Mouse (Mus musculus): ENCODE results near the gene Supt16.
A peak's percentile ranks its signal among the peaks of the same experiment; 100 is the strongest.

Supt16 gene

DNA sequence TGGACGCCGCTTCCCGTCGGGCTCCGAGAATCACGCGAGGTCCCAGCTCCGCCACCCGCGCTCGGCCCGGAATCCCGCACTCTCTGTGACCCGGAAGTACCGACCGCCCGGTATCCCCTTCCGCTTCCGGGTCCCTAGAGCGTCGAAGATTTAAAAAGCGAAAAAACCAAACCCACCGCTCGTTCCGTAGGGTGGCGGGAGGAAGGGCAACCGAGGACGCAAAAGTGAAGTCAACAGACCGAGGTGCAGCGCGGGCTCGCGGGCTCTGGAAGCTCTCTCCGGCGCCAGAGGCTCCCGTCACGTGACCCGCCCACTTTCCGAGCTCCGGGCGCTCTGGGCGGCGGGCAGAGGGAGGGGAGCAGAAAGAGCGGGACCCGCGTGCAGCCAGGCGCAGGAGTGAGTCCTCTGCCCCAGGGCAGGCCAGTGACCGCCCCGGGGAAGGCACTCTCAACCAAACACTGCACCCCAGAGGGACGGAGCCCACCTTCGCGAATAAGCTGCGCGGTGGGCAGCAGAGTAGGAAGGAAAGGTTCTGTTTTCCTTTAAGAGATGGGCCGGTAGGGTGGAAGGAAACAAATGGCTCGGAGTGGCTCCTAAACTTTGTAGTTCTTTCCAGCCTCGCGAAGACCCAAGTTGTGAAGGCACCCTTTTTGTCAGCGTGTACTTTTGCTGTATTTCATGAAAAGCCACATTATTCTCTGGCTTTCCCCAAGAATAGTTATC, at the start of gene Supt16:
Gene Supt16 (minus strand): TSS at position 261 of the 723 bp plus-strand sequence.
- DNase-seq (ENCODE audit: extremely low read depth, insufficient read length, low spot score) = peak; percentile 90

DNA sequence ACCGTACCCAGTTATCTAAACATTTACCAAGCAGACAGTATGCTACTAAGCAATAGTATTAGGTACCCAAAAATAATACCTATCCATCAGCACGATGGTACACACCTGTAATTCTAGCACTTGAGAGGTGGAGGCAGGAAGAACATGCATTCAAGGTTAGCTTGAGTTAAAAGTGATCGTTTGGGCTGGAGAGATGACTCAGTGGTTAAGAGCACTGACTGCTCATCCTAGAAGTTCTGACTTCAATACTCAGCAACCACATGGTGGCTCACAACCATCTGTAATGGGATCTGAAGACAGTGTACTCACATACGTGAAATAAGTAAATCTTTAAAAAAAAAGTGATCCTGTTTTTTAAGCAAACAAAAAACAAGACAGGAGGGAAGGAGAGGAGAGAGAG, 48.9 kb upstream of the Supt16 start:
- no peak for DNase-seq (ENCODE audit: extremely low read depth, insufficient read length, low spot score)

DNA sequence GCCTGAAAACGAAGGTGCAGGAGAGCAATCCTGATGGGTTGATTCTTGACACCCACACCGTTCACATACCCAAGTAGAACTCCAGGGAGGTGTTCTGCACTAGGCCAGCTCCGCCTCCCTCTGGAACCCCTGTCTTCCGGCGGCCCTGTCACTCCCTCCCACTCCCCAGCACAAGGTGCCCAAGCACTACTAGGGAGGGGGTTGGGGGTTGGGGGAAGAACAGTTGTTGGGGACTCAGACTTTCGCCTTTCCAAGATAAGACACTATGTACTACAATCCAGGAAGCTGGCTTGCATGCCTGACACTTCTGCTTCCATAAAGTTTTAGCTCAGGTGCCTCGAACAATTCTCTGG, 47.5 kb upstream of the Supt16 start:
- no peak for DNase-seq (ENCODE audit: extremely low read depth, insufficient read length, low spot score)

DNA sequence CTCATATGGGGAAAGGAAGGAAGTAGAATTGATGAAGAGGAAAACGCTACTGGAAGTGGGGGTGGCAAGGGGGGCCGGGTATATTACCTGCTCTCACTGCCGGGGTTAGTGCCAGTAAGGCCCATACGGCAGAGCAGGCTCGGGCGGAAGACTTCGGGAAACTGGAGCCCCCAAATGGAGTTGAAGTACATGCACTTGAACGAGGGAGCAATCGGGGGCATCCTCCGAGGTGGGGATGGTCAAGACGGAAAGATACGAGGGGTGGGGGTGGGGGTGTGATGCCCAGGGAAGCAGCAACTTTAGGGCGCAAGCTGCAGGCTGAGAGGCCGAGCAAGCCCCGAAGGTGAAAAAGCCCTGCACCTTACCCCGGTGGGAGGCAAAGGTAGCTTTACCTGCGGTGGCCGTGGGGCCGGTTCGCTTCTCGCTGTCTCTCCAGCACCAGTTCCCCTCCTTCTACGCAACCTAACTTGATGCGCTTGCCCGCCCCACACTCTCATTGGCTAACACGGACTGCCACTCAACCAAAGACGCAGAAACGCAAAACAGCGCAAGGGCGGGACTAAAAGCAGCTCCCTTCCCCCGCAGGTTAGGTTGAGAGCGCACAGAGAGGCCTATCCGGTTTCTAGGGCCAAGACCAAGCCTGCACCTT, 46.9 kb upstream of the Supt16 start:
- peak; percentile 84 for DNase-seq (ENCODE audit: extremely low read depth, insufficient read length, low spot score)

DNA sequence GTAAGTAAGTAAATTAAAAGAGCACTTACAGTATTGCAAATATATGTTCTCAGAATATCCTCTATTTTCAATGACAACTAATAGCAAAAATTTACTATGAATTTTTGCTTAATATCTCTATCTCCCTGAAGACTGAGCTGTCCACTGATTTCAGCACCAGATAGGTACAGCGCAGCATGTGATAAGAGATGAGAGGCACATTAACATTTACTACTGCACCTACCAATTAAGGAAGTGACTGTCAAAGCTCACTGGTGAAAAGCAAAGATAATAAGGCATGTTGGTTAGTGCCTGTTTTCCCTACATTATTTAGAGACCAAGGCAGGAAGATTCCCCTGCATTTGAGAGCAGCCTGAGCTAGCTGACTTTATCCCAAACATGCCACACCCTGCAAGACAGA, 39.0 kb upstream of the Supt16 start:
- DNase-seq (ENCODE audit: extremely low read depth, insufficient read length, low spot score) = no peak

DNA sequence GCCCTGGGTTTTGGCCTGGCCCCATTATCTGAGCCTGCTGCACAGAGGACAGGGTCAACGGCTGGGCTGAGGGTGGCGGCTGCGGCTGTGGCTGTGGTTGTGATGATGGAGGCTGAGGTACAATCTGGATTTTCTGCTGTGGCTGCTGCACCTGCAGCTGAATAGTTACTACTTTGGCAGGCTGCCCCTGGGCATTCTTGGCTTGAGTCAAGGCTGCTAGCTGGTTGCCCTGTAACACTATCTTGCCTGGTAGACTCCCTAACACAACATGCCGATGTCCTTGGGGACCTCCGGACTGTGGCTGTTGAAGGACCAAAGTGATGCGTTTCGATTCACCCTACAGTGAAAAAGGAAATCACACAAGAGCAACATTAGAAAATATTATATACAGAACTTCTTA, 37.9 kb upstream of the Supt16 start:
- no peak for DNase-seq (ENCODE audit: extremely low read depth, insufficient read length, low spot score)

DNA sequence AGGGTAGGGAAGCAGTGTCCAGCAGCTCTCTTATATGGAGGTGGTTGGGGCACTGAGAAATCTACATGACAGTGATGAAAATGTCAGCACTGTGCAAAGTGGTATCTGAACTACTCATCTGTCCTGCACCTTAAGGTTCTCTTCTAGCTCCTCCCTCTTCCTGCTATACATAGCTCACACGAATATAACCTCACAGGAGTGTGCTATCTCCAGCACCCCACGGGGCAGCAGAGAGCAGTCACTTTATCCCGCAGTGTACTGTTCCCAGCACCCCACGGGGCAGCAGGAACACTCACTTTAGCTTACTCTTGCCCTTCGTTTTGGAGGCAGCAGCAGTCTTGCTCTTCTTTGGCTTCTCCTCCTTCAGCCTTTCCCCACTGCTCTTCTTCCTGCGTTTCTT, 35.0 kb upstream of the Supt16 start:
- DNase-seq (ENCODE audit: extremely low read depth, insufficient read length, low spot score) = no peak

DNA sequence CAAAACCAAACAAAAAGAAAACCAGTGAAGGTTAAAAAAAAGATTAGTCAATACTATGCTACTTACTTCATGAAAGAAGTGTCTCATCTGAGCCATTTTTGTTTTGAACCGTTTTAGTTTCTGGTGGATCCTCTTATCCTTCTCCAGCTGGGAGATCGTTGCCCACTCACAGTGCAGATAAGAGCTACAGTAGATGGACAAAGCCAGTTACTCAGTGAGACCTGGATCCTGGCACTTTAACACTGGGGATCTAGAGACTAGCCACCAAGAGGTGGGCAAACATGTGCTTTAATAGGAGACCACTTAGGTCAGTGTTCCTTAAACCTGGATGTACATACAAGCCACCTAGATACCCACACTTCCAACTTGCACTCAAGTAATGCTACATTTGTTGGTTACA, 28.8 kb upstream of the Supt16 start:
- DNase-seq (ENCODE audit: extremely low read depth, insufficient read length, low spot score) = no peak

DNA sequence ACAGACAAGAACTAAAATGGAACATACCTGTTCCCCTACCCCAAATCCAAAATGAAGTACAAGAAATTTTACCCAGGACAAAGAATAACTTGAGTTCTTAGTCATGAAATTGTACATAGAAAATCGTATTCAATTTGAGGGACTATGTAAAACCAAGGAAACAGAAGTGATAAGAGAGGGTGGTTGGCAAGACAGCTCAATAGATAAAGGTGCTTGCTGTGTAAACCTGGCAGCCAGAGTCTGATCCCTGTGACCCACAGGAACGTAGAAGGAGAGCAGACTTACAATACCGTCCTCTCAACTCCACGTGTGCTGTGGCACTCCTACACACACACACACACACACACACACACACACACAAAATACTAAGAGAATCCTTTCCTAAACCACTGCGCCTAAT, 20.0 kb upstream of the Supt16 start:
- DNase-seq (ENCODE audit: extremely low read depth, insufficient read length, low spot score) = no peak

DNA sequence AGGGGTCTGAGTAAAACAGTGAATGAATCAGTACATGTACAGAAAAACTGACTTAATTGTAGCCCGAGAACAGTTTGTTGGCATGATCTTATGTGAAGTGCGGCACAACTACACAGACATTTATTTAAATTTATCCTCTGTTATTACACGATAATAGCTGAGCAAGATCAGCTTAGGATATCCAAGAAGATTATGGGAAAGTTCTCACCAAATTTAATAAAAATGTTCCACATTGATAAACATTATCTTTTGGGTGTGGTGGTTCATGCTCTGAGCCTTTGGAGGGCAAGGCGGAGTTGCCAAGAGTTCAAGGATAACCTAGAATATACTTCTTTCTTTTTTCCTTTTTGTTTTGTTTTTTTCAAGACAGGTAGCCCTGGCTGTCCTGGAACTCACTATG, 2.2 kb upstream of the Supt16 start:
- no peak for DNase-seq (ENCODE audit: extremely low read depth, insufficient read length, low spot score)

DNA sequence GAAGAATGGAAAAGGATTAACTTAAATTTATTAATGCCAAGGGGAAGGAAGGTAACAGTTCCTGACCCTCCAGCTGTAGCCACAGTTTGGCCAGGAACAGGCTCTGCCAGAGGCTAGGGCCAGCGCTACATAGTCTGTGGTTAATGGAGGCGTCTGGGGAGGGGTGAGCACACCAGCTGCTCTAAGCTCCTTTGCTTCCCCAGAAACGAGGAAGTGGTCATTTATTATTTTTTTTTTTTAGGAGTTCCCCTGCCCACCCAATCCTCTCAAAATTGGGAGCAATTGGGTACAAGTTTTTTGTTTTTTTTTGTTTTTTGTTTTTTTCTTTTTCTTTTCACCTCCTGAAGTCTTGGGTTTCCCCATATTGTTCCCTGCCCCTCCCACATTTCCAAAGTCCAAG, 925 bp upstream of the Supt16 start:
- no peak for DNase-seq (ENCODE audit: extremely low read depth, insufficient read length, low spot score)

DNA sequence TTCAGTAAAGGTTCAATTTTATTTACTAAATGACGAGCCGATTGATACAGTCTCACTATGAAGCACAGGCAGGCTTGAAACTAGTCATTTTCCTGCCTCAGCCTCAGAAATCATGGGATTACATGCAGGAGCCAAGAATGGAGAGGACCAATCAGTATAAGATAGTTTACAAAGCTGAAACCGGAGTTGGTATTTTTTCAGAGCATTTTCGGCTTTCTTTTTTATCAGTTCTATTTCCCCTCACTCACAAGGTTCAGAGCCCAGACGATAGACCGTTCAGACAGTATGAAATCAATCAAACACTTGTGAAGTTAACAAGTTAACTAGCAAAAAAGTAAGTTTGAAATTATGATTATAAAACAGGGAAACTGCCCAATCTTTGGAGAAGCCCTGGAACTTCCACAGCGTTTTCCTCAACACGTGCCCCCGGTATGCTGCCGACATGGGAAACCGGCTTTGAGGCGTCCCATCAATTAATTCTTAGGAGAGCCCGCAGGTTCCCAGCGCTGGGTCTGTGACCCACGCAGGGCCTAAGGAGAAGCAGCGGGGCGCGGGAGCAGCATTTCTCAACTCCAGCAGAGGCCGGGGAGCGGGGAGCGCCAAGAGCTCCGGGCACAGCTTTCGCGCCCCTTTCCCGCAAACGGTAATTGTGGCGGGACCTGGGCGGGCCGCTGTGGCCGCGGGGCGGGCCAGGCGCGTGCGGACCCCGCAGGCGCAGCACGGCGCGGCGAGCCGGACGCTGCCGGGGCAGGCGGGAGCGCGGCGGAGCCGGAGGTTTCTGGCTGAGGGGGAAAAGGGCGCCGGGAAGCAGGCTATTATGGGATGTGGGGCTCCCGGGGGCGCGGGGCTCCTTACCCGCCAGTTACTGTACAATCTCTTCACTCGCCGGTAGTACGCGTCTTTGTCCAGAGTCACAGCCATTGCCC, 723 bp downstream of the Supt16 start:
- DNase-seq (ENCODE audit: extremely low read depth, insufficient read length, low spot score) = no peak

DNA sequence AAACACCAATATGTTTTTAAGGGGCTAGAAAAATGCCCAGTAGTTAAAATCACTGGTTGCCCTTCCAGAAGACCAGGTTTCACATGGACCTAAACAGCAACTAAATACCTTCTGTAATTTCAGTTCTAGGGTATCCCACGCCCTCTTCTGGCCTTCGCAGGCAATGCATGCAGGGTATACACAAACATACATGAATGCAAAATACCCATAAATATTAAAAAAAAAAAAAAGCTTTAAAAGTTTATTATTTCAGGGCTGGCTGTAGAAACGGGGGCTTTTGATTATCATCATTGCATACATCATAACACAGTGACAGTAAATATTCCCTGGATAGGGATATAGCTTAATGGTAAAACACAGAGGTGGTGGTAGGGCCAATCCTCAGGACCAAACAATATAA, 1.5 kb downstream of the Supt16 start:
- DNase-seq (ENCODE audit: extremely low read depth, insufficient read length, low spot score) = peak; percentile 11

DNA sequence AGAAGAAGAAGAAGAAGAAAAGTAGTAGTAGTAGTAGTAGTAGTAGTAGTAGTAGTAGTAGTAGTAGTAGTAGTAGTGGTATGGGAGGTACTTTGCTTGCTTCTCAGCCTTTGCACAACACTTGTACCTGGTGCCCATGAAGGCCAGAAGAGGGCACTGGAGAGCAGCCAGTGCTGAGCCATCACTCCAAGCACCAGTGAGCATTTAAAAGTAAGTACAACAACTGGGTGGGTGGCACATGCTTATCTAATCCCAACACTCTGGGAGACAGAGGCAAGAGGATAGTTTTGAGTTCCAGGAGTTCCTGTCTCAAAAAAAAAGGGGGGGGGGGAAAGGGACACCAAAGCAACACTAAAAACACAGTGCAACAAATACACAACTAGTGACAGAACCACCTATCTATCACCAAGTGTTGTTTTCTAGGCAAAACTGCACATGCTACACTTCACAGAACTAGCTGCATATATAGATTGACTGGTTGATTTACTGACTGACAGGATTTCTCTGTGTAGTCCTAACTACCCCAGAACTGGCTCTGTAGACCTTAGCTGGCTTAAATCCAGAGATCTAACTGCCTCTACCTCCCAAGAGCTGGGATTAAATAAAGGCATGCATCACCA, 6.4 kb downstream of the Supt16 start:
- DNase-seq (ENCODE audit: extremely low read depth, insufficient read length, low spot score) = no peak

DNA sequence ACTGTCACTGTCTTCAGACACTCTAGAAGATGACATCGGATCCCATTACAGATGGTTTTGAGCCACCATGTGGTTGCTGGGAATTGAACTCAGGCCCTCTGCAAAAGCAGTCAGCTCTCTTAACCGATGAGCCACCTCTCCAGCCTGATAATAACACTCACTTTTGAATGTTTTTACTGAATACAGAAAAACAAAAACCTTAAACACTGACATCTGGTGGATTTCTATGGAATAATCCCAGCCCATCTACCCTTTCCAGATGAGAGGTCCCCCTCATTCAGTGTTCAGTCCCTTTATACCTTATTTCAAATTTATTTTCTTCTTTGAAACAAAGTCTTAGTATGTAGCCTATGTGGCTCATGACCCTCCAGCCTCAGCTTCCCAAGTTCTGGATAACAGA, 7.7 kb downstream of the Supt16 start:
- DNase-seq (ENCODE audit: extremely low read depth, insufficient read length, low spot score) = no peak

DNA sequence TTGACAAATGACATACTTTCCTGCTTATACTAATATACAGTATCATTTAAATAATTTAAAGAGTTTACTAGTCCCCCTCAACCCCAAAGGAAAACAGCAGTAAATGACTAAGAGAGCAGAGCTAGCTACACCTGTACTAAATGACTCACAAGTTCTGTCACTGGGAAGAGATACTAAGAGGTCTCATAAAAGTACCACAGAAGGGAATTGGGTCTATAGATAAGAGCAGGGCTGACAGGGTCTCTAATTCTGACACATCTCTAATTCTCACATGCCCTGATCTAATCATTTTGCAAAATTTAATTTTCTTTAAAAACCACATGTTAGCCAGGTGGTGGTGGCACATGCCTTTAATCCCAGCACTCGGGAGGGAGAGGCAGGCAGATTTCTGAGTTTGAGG, 8.4 kb downstream of the Supt16 start:
- no peak for DNase-seq (ENCODE audit: extremely low read depth, insufficient read length, low spot score)

DNA sequence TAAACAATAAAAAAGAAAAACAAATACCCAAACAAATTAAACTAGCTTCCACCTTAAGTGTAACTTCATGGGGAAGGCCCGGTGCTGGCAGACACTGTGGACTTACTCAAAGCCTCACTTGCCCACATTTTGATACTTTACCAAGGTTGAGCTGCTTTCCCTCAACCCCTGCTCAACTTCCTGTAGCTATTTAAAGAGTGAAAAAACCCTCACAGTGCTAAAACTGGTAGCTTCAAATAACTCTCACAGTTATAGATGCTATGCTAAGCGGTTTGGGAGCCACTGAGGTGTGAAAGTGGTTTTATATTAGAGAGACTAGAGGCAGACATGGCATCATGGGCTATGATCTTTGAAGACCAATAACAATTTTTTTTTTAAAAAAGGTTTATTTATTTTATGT, 30.6 kb downstream of the Supt16 start:
- no peak for DNase-seq (ENCODE audit: extremely low read depth, insufficient read length, low spot score)

DNA sequence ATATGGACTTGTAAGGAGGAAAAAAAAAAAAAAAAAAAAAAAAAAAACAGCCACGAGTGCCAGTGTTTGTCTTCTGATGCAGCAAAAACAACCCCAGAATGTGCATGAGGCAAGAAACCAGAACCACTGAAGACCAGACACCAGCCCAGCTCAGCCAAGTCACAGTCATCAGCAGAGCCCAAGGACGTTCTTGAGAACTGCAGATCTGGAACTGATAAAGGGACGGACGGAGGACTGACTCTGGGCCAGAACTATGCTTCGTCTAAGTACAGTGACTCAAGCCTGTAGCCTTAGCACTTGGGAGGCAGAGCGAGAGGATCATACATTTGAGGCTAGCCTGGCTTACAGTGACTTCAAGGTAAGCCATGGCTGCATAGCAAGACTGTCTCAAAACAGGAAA, 36.3 kb downstream of the Supt16 start:
- no peak for DNase-seq (ENCODE audit: extremely low read depth, insufficient read length, low spot score)

DNA sequence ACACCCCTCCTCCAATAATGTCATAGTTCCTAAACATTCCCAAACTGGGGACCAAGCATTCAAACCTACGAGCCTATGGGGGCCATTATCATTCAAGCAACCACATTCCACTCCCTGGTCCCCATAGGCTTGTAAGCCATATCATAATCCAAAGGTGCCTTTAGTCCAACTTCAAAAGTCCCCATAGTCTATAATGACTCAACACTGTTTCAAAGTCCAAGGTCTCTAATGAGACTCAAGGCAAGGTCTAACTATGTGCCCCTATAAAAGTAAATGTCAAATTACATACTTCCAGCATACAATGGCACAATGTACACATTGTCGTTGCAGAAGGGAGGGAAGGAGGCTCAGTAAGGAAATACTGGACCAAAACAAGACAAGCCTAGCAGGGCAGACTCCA, 42.2 kb downstream of the Supt16 start:
- no peak for DNase-seq (ENCODE audit: extremely low read depth, insufficient read length, low spot score)

DNA sequence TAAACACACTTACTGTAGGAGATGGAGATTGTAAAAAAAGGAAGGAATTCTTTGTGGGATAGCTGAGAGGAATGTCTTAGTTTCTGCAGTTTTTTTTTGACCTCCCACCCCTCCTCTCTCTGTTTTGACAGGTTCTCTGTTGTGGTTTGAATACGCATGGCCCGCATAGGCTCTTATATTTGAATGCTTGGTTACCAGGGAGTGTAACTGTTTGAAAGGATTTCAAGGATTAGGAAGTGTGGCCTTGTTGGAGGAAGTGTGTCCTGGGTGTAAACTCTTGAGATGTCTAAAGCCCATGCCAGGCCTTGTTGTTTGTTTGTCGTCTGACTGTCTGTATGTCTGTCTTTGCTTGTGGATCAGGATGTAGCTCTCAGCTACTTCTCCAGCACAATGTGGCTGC, 44.6 kb downstream of the Supt16 start:
- DNase-seq (ENCODE audit: extremely low read depth, insufficient read length, low spot score) = no peak

DNA sequence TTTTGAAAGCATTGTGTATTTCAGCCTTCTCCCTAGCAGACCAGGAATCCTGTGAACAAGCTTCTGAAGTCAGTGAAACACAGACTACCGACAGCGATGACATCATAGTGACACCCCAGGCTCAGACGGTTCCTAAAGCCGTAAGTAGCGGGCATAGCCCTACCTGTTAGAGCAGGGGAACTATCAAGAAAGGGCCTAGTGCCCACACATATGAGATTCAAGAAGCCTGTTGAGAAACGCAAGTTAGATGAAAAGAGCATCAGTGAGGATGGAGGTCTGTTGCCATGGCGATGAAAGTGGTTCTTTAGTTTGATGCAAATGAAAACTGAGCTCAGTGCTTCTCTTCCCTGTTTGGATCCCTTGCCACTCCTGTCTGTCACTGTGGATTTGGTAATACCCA, 45.0 kb downstream of the Supt16 start:
- no peak for DNase-seq (ENCODE audit: extremely low read depth, insufficient read length, low spot score)

All from 3134 (cell line).